Mouse (Mus musculus) WW6 (cell line): ENCODE results near the gene Tnrc6b.
"Not testable (repeated sequence)": the region's sequence is repeated elsewhere in the genome, so short reads cannot be mapped to it uniquely, and the experiment has no call there.

Experiments
- DNase-seq: peaks from one replicate; pipeline ENCODE4 v3.0.0-alpha.2; 2013; ENCODE audit warnings: low read depth, low spot score

Tnrc6b gene

GRCm38 (mm10) chr15:80910790-80911531 lies 199.8 kb downstream of the Tnrc6b start:
- no peak for DNase-seq

DNA sequence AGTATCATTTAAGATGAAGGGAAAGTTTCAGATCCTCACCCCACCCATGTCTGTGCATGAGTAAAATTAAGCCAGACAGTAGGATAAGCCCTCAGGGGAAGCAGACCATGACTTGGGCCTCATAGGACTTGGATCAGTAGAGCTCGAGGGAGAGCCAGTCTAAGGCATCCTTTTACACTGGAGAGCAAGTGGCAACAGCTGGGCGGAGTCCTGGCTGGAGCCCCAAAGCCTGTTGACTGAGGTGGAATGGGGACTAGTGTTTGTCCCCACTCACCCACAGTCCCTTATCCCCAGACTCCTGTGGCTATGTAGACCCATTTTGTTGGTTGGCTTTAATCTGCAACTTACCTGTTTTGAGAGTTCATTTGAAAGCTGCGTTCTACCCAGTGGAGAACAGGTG lies 201.1 kb downstream of the Tnrc6b start:
- no peak for DNase-seq

DNA sequence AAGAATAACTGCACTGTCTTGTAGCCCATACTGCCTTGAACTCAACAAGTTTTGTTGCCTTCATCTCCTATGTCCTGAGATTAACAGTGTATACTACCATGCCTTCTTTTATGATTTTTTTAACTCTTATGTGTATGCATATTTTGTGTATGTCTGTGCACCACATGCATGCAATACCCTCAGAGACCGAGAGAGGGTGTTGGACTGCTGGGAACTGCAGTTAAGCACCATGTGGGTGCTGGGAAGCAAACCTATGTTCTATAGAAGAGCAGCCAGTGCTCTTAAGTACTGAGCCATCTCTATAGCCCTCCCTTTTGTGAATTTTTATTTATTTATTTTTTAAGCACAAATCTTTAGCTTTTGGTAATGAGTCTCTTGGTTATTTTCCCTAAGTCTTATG lies 202.7 kb downstream of the Tnrc6b start:
- DNase-seq, result no peak

GRCm38 (mm10) chr15:80915850-80916249 lies 204.7 kb downstream of the Tnrc6b start:
- no peak for DNase-seq

DNA sequence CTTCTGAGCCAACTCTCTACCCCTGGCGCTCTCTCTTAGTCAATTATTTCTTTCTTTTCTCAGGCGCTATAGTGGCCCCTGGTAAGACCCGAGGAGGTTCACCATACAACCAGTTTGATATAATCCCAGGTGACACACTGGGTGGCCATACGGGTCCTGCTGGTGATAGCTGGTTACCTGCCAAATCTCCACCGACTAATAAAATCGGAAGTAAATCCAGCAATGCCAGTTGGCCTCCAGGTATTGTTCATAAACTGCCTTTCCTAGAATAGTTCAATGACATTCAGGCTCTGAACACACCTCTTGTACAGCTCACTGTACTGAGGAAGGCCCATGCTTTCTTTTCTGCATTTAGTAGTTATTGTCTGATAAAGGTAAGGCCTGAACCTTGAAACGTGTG lies 205.5 kb downstream of the Tnrc6b start:
- DNase-seq, result no peak

DNA sequence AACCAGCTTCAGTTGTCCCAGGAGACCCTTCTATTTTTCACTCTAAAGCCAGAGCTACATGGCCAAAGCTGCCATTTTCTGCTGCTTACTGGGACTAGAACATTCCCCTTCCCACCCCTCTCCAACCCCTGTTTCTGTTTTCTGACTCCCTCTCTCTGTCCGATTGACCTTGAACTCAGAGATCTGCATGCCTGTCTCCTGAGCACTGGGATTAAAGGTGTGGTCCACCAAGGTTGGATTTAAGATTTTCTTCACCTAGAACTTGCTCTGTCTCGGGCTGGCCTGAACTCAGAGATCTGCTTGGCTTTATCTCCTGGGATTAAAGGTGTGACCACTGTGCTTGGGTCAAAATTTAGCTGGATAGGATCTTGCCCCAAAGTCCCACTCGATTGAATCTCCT lies 209.2 kb downstream of the Tnrc6b start:
- DNase-seq, result no peak

GRCm38 (mm10) chr15:80921781-80922180 lies 210.7 kb downstream of the Tnrc6b start:
- peak; percentile 14 for DNase-seq

DNA sequence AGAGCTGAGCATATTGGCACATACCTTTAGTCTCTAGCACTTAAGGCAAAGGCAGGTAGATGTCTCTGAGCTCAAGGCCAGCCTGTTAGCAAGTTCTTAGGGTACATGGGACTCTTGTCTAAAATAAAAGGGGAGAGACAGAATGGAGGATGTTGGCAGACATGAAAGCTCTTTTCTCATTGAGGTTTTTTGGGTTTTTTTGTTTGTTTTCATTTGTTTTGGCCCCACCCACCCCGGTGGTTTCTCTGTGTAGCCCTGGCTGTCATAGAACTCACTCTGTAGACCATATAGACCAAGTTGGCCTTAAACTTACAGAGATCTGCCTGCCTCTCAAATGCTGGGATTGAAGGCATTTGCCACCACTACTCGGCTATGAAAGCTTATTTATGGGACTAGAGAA lies 213.1 kb downstream of the Tnrc6b start:
- DNase-seq, result no peak

GRCm38 (mm10) chr15:80928811-80929355 lies 217.8 kb downstream of the Tnrc6b start:
- DNase-seq, result peak; percentile 14

- DNase-seq, result no peak
Observed at GRCm38 (mm10) chr15:80930048-80930571, 219.0 kb downstream of the Tnrc6b start.

DNA sequence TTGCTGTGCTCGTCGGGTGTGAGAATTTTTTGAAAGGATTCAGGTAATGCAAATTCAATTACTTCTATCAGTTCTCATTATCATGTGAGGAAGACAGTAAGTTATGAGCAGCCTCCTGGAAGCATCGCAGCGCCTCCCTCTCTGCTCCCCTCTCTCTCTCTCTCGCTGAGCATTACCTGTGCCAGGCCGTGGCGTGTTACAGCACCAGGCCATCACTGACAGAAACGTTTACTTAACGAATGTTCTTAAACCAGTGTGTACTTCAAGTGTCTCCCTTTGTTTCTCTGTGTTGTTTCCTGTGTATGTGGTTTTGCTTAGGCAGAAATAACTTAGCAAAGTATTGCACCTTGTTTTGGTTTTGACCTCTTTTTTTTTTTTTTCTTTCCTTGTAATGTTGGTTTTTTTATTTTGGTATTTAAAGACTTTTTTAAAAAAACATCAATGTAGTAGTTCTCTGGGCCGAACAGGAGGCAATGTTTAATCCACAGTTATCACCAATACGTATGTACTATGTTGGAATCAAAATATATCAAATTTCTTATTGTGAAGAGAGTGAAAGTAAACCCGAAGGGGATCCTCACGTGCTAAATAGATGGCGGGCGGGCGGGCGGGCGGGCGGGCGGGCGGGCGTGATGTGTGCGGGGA lies 219.7 kb downstream of the Tnrc6b start:
- DNase-seq, result not testable (repeated sequence)

DNA sequence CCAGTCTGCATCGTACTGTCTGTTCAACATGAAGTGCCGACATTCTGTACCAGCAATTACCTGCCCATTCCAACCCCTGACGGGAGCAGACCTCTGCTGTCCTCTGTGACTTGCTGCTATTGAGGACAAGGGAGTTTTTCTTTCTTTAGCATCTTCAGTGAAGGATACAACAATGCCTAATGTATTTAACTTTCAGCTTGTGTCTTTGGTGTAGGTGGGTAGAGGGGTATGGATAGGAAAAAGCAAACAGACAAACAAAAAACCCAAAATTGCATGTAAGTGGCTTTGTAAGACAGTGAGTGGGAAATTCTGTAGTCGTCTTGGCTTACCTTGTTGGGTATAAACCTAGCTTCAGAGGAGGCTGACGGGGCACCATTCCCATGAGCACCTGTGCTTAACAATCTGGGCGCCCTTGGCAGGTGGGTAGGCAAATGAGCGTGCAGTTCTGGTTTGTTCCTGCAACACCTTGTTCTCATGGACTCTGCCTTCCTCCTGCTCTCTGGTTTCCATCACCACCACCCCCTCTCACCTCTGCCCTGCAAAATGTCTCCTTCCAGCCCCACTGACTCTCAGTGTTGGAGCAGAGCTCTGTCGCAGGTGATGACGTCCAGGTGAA lies 220.3 kb downstream of the Tnrc6b start:
- DNase-seq, result no peak

- no peak for DNase-seq
Observed at GRCm38 (mm10) chr15:80934841-80935240, 223.7 kb downstream of the Tnrc6b start.

DNA sequence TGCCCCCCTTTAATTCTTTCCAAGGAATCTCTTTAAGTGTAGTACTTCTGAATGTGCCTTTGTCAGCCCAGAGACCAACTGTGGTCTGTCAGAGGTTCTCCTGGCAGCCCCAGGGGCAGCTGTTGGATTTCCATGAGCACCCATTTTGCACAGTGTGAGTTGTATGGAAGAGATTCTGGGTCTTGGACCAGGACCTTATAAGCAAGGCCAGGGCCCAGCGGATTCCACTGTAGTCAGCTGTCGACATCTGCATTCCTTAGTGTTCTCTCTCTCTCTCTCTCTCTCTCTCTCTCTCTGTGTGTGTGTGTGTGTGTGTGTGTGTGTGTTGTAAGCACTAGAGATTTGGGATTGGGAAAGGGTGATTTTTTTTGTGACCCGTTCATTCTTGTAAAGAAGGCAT lies 225.6 kb downstream of the Tnrc6b start:
- DNase-seq, result no peak

GRCm38 (mm10) chr15:80938615-80939014 lies 227.5 kb downstream of the Tnrc6b start:
- DNase-seq, result no peak

GRCm38 (mm10) chr15:80939401-80939800 lies 228.3 kb downstream of the Tnrc6b start:
- DNase-seq, result no peak

- no peak for DNase-seq
Observed at GRCm38 (mm10) chr15:80941468-80942040, 230.4 kb downstream of the Tnrc6b start.

DNA sequence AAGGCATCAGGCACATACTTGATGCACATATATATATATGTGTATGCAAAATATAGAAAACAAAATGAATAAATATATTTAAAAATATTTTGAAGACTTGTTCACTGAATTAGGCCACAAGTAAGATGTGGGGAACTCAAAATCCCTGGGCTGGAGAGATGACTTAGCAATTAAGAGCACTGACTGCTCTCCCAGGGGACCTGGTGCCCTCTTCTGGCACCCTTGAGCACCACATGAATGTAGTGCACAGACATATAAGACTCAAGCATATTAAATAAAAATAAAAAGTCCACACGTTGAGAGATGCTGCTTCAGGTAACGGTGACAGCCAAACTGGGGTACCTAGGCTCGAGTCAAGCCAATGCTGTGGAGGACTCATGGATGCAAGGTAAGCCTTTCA lies 234.7 kb downstream of the Tnrc6b start:
- DNase-seq, result no peak

DNA sequence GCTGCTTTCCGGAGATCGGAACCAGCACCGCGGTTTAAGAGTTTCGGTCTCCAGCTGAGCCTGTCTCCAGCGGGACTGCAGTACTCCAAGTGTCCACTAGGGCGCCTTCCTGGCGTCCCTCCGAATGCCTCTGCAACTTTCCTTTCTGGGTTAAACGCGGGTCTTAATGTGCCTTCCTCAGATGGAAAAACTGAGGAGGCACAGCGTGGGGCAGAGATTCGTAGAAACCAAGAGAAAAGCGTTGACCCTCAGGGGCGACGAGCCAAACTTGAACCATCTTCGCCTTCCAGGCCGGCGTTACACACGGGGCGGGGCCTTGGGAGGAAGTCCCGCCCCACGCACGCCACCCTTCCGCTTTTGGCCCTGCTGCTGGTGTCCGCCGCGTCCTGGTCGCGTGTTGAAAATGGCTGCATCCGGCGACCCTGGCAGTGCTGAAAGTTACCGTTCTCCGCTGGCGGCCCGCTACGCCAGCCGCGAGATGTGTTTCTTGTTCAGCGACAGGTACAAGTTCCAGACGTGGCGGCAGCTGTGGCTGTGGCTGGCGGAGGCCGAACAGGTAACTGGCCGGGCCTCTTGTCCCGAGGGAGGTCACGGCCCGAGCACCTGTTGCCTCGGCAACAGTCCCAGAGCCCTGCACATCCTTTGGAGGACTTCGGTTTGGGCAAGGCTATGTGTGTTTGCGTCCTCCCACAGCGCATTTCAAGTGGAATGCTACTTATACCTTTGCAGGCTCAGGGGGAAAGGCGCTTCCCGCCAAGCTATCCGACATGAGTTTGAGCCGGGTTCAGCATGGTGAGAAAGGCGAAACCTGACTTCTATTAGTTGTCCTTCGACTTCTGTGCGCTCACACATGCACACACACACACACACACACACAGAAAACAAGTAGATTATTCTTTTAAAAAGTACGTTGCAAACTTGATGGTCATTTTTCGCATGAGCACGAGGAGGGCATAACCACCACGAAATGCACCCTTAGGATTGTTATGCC lies 237.3 kb downstream of the Tnrc6b start, which contains the start of gene Adsl:
Adsl (plus strand) TSS at position 346 of the 991 bp plus-strand sequence.
- DNase-seq, result peak; percentile 73

- DNase-seq, result no peak
Observed at GRCm38 (mm10) chr15:80949431-80949830, 238.3 kb downstream of the Tnrc6b start.

DNA sequence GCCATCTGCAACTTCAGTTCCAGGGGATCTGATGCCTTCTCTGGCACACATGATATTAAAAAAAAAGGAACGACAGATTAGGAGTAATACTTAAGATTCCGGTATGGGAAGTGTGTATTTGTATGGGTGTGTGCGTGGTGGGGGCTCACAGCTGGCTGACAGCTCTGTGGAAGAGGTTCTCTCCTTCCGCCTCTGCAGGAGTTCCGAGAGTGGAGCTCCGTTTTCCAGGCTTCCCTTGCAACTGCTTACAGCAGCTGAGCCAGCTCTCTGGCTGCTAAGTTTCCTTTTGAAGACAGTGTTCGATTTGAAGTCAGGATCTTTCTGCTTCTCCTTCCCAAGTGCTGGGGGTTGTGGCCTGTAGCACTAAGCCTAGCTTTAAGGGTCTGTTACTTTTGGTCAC lies 238.9 kb downstream of the Tnrc6b start:
- DNase-seq, result no peak
